Mouse (Mus musculus) cerebellum, adult 11-12 months (tissue): ENCODE measurements around the gene Scnn1b.

Source experiments
- DNase-seq: peaks from one replicate; pipeline ENCODE4 v3.0.0; 2022

Scnn1b gene

GRCm38 (mm10) chr7:121924361-121924760 is 59.5 kb downstream of the Scnn1b start:
- DNase-seq = no peak

DNA sequence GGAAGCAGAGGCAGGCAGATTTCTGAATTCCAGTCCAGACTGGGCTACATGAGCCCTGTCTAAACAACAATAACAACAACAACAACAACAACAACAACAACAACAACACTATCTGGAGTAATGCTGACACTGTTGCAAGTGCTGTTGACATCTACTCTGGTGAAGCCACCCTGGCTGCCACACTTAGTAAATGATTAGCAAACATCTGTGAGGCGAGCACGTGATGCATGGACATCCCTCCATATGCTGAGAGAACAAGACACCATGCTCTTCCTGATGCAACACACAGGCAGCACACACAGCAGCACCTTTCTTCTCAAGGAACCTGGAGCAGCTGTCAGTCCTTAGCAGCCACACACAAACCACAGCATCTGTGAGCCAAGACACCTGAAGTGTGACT is 63.0 kb downstream of the Scnn1b start:
- no peak for DNase-seq

DNA sequence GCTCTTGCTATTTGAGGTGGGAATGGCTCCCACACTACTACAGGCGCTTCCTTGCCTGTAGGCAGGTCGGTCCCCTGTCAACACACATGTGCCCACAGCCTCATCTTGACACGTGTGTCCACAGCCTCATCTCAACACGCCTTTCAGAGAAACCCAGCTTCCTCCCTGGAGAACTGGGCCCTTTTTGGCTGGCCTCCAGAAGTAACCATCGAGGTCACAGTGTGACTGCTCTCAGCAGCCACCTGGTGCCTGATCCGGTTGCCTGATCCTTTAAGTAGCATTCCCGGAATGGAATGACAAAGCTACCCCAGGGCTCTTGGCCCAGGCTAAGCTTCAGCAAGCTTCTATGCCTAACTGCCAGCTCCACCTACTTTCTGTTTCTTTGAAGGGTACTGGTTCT is 66.4 kb downstream of the Scnn1b start:
- peak; percentile 85 for DNase-seq

DNA sequence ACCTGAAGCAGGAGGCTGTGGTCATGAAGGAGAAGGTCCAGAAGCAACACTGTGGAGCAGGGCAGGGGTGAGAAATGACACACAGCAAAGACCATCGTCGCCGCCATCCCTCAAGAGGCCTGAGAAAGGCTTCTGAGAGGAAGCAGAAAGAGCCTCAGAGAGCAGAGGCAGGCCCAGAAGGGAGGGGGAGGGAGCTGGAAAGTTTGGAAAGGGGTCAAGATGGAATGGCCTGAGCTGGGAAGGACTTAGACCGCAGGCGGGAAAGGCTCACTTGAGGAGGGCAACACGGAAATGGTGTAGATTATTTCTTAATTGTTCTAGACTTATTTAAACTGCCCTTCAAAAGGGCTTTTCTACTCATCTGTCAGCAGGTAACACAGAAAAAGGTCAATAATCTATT is 68.8 kb downstream of the Scnn1b start:
- DNase-seq = no peak

GRCm38 (mm10) chr7:121934346-121934745 is 69.5 kb downstream of the Scnn1b start:
- no peak for DNase-seq

DNA sequence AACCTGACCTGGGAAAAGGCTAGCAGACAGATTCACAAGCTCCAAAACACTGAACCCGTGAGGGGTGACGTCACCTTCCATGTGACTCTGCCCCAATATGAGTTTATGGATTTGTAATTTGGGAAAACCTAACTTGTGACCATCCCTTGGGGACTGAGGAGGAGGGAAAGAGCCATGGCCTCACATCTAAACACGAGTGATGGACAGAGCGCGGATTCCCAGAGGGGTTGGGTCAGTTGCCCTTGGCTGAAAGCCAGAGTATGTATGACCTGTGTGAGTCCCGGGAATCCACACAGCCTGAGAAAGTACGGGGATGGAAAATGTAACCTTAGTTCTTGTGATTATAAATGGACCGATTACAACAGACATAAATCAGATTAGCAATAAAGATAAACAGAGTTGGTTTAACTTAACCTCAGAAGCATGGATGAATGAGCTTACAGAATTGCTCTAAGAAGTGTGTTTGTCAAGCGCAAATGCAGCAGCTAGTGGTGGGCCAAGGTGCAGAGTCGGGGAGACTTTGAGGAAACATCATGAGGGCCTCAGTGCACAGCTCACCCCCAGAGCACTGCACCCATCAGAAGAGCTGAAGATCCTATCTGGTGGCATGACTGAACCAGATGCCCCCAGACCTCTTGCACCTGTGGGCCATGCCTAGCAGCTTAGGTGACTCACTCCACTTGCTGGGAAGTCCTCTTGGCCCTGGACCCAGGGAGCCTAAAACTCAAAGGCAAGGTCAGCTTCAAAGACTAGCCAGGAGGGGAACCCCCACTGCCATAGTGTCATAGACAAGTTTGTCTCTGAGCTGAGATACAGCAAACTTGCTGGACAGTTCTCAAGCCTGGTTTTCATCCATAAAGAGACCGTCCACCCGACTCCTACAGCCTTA is 71.3 kb downstream of the Scnn1b start:
- peak; percentile 54 for DNase-seq

DNA sequence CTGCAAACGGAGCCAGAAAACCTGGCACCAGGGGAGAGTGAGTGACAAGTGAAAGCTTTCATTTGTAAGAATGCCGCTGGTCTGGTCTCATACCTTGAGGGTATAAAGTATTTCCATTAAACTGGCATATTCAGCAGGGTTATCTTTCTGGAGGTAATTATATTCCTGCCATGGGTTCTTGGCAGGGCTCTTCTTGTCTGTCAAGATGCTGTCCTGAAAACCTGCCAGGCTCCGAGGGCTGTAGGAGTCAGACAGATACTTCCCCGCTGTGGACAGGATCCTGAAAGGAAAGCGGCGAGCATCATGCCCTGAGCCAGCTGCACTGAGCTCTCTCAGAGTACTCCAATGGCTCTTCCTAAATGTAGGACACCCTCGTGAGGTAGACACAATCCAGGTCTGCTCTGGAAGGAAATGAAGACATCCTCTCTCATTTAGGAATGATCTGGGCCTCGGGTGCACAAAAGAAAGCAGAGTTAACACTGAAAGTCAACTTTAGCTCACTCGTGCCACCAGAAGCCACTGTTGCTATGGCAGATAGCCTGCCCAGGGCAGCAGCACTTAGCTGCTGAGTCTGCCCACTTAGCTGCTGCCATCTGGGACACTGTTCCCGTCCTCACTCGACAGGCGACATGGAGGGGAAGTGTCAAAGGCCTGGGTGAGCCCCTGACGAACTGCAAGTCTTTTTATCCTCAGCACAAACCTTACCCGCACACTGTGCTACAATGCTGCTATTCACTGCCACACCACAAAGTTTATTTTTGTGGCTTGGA is 72.2 kb downstream of the Scnn1b start:
- DNase-seq = peak; percentile 92

- peak; percentile 43 for DNase-seq
Measured at GRCm38 (mm10) chr7:121938124-121938891, 73.5 kb downstream of the Scnn1b start.

GRCm38 (mm10) chr7:121939244-121939643 is 74.4 kb downstream of the Scnn1b start:
- peak; percentile 55 for DNase-seq

GRCm38 (mm10) chr7:121939729-121940128 is 74.9 kb downstream of the Scnn1b start:
- DNase-seq = peak; percentile 93

DNA sequence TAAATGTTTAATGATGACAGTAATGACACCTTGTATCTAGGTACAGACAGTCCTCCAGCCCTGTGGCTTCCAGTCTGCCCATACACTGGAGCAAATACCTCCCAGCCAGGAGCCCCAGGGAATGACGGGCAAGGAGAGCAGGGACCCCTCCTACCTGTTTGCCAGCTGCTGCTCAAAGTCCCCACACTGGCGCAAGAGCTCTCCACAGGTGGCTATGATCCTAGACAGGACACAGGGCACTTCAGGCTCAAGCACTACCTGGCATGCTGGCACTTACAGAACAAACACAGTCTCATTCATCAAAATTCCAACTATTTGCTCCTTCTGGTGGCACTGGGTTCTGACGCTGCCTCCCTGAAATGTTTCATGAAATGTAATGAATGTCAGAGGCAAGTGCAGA is 76.2 kb downstream of the Scnn1b start:
- DNase-seq = peak; percentile 42

DNA sequence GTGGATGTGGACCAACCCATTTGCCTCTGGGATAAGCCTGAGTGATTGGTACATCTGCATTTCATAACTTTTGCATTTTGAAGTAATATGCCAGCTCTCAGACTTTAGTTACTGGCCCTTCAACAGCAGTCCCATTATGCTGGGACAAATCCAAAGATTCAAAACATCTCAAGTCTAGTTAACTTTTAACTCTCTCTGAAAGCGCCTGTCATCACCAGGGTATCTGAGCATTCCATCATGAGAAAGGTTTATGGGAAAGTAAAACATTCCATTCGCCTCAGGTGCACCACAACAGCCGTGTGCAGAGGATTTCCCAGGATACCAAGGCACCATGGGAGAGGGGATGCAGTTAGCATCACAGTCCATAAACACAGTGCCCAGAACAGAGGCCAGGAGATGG is 76.8 kb downstream of the Scnn1b start:
- no peak for DNase-seq

DNA sequence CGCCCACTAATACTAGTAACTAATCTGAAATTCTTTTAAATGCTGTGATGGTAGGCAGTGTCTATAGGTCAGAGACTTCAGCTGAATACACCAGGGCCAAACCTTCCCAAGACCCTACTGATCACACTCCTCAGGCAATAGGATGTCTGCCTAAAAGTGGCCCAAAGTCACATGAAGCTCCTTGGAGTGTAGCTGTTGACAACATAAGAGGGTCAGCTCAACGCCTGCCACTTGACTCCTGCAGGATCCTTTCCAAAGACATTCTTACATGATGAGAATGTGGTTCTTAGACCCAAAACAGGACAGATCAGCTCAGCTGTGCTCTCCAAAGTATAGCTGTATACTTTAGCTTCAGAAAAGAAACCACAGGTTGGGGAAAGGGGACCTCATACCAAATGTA is 77.5 kb downstream of the Scnn1b start:
- DNase-seq = no peak

GRCm38 (mm10) chr7:121946196-121946595 is 81.4 kb downstream of the Scnn1b start:
- peak; percentile 60 for DNase-seq

- DNase-seq = no peak
Measured at GRCm38 (mm10) chr7:121947513-121947912, 82.7 kb downstream of the Scnn1b start.

DNA sequence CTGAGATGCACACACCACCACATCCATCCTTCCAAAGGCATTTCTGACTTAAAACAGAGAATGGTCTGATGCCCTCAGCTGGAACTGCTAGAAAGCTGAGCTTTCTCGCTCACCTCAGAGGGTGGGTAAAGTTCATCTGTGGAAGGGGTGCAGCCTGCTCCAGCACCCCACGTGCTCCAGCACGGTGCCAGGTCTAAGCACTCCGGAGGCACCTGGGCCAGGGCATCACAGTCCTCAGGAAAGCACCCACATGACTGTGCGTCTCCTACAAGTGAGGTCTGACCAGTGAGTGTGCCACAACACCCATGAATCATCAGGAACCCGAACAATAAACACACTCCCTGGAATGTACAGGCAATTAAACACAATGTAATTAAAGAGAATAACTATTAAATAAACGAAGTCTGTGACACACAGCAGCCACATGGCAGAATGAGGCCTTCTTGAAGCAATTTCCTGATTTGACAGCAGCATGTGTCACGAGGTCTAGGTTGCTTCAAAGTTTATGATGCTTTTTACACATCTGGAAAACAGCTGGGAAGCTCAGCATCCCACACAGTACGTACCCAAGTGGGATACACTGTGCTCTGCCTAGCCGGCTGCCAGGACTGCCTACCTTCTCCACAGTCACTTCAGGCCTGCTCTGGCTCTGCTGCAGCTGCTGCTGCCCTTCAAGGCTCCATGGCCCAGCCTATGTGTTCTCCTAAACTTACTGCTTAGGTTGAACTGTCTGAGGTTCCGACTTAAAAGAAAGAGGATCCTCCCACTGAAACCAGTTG is 90.2 kb downstream of the Scnn1b start:
- DNase-seq = no peak

DNA sequence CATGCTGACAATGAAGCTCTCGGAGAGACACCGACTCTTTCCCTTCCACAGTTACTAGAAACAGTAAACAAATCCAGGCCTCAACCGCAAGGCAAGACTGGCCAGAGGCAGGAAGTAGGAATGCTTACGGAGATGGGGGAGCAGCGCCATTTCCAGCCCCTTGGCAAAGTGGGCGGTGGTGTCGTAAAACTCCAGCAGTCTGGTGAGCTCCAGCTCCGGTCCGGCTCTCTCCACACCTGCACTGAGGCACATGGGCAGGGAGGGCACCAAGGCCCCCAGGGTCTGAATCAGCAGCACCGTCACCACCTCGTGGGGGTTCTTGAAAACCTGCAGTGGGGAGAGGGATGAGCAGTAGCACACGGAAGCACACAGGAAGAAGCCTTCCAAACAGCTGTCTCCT is 91.0 kb downstream of the Scnn1b start:
- no peak for DNase-seq

DNA sequence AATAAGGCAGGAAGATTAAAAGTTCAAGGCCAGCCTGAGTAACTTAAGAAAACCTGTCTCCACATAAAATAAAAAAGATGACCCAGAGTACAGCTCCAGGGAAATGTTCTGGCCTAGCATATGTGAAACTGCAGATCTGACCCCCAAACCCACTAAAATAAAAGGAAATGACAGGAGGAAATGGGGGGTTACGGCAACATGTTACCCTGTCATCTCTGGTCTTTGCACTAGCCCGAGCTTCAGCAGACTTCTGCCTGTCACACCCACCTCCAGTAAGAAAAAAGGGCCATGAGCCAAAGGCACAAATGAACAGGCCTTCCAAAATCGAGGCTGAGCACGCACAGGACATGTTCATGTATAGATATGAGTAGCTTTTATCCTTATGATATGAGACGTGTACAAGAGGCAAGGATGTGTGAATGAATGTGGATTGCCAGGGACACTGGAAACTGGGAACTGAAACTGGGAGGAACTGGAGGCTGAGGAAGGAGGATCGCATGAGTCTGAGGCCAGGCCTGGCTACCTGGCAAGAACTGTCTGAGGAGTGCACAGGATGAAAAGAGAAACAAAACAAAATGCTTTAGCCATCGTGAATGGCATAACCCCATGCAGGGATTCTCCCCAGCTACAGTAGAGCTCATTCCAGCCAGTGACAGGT is 97.2 kb downstream of the Scnn1b start:
- DNase-seq = no peak

DNA sequence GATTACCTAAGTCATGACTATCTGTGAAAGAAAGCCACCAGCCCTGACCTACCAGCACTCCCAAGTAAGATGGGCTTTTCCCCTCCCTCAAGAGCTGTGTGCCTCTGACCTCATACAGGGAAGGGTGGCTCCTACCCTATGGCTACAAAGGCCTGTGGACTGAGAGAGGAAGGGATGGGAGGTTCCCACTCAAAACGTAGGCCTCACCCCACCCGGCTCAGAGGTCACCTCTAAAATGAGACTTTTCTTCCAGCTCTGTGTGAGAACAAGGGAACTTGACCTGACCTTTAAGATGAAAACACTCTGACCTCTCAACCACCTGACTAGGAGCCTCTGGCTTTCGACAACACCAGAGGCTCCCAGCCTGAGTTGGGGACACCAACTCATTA is 97.7 kb downstream of the Scnn1b start:
- no peak for DNase-seq

DNA sequence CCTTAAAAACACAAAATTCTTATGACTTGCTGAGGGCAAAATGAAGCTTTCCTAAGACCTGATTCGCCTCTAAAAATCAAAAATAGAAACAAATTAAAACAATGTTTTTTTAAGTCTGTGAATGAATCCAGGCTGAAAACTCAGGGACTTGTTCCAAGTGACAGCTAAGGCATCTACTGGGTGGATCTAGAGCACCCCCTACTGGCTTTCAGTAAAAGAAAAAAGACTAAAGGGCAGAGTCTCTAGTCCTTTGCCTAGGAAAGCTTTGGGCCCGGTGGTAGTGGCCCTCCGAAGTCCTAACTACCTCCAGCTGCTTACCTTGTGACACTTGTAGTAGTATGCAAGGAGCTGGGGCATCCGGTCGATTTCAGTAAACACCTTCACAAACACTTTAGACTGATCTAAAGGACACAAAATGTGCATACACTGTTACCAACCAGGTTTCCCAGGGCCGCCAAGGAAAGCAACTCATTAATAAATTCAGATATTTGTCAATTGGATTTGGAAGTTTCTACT is 99.1 kb downstream of the Scnn1b start:
- DNase-seq = peak; percentile 54

DNA sequence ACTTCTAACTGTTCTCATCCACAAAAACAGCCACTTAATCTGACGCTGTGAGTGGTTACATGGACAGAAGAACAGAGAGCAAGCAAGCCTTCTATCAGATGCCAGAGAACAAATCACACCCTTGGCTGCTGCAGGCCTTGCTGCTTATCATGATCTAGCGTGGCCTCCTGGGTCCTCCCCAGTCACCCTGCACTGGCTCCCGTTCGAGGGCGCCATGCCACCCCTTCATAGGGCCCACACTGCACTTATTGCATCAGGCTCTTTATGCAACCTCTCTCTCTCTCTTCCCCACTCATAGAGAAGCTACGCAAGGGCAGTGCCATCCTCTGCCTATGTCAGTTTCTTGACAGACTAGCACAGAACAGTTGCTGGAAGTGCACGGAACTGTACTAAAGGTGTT is 101.3 kb downstream of the Scnn1b start:
- DNase-seq = no peak
